Mouse (Mus musculus) liver, postnatal 0 days (tissue): ENCODE data around the gene Npr1. TPM values are rescaled to one million over a fixed set of nuclear protein-coding genes. Genes with fewer than 3 reads are reported as not detected.
A peak's percentile ranks its signal among the peaks of the same experiment; 100 is the strongest.

Source experiments
- ATAC-seq: fragments of 200-750 bp; cut with Nextera tagmentation; 2 replicates; pipeline ENCODE4 v1.8.0; 2017; ENCODE audit warnings: mild to moderate bottlenecking, moderate library complexity
- DNase-seq: peaks from one replicate; pipeline ENCODE4 v3.0.0-alpha.2; 2016
- H3K27ac ChIP-seq: fragments of 300-500 bp; sonication (generic); 2 replicates; pipeline ENCODE4 v1.5.1; 2014; ENCODE audit warnings: antibody characterized with exemption, moderate library complexity, mild to moderate bottlenecking, low read depth
- H3K27me3 ChIP-seq: fragments of 300-500 bp; sonication (generic); 2 replicates; pipeline ENCODE4 v1.6.1; 2014; ENCODE audit warnings: low read length, control low read depth, mixed read lengths; ENCODE audit not compliant: insufficient read depth
- H3K36me3 ChIP-seq: fragments of 300-500 bp; sonication (generic); replicated peaks from 2 replicates; pipeline ENCODE4 v1.6.1; 2014; ENCODE audit warnings: mild to moderate bottlenecking, control low read depth, low read length, moderate library complexity, mixed read lengths; ENCODE audit not compliant: insufficient read depth
- H3K4me1 ChIP-seq: fragments of 300-500 bp; sonication (generic); 2 replicates; pipeline ENCODE4 v1.6.1; 2014; ENCODE audit warnings: antibody characterized with exemption, mild to moderate bottlenecking, control low read depth; ENCODE audit not compliant: insufficient read depth
- H3K4me2 ChIP-seq: fragments of 300-500 bp; sonication (generic); 2 replicates; pipeline ENCODE4 v1.6.1; 2014; ENCODE audit warnings: low read depth, mild to moderate bottlenecking, low read length, moderate library complexity, mixed read lengths
- H3K4me3 ChIP-seq: fragments of 300-500 bp; sonication (generic); 2 replicates; pipeline ENCODE4 v1.5.1; 2014; ENCODE audit warnings: low read depth, low read length
- H3K9ac ChIP-seq: fragments of 300-500 bp; sonication (generic); replicated peaks from 2 replicates; pipeline ENCODE4 v1.6.1; 2014; ENCODE audit warnings: mild to moderate bottlenecking, moderate library complexity
- H3K9me3 ChIP-seq: fragments of 300-500 bp; sonication (generic); 2 replicates; pipeline ENCODE4 v1.6.1; 2016; ENCODE audit warnings: mild to moderate bottlenecking, control low read depth, low read length, mixed read lengths
- CTCF ChIP-seq: sonication (generic); IDR thresholded peaks from 2 replicates; pipeline ENCODE4 v1.5.1; 2016; ENCODE audit warnings: antibody characterized with exemption, low read depth
- EP300 ChIP-seq: IDR thresholded peaks from 2 replicates; pipeline ENCODE4 v1.6.1; 2016; ENCODE audit warnings: antibody characterized with exemption, low read depth, mild to moderate bottlenecking
- WGBS: fragments of 180-500 bp; shearing (Covaris S2); extraction: QIAGEN DNeasy Blood & Tissue Kit; methylation state at CpG from one replicate; pipeline ENCODE4 v1.1.7; 2014; ENCODE audit not compliant: insufficient replicate concordance; 5-methylcytosine and 5-hydroxymethylcytosine counted together
- polyA plus RNA-seq: library from polyadenylated mRNA; unstranded; fragments of >200 nt; fragmentation: Nextera tagmentation; extraction: Ambion mirVana; gene quantifications from 2 replicates; pipeline ENCODE4 v1.2.1, GENCODE M21; 2015

Npr1 gene
- polyA plus RNA-seq, 1 experiment from 2014 or later, result 5.9 TPM

- H3K27me3 ChIP-seq, result no peaks in the 10 kb centered on the region
- no peak for DNase-seq
- 74% methylated on average over 5 of the region's 5 CpGs for WGBS
- no peaks in the 10 kb centered on the region for H3K9me3 ChIP-seq
- peaks cover 32% of the 10 kb centered on the region for H3K4me1 ChIP-seq
- no peak overlapping the region for H3K4me3 ChIP-seq
- H3K4me2 ChIP-seq, result no peak overlapping the region
- TF ChIP-seq EP300, result no peak
- no peak for TF ChIP-seq CTCF
- H3K27ac ChIP-seq, result no peak overlapping the region
- no peak for ATAC-seq
- H3K9ac ChIP-seq, result no peak overlapping the region
- H3K36me3 ChIP-seq, result peaks cover 12% of the 10 kb centered on the region; the same call in 1 of the 2 replicates
Measured at GRCm38 (mm10) chr3:90512276-90512675, 46.6 kb upstream of the Npr1 start.

GRCm38 (mm10) chr3:90509747-90510123 lies 44.1 kb upstream of the Npr1 start:
- no peaks in the 10 kb centered on the region for H3K27me3 ChIP-seq
- peaks cover 21% of the 10 kb centered on the region for H3K4me1 ChIP-seq
- H3K4me2 ChIP-seq, result peak overlapping the region; percentile 67
- peak overlapping the region; percentile 99; the same call in 1 of the 2 replicates for H3K27ac ChIP-seq
- no peak for ATAC-seq
- peak overlapping the region; percentile 17; the same call in 1 of the 2 replicates for H3K9ac ChIP-seq
- WGBS, result 11% methylated on average over 2 of the region's 2 CpGs
- peak; percentile 38 for DNase-seq
- H3K36me3 ChIP-seq, result peaks cover 32% of the 10 kb centered on the region
- no peaks in the 10 kb centered on the region for H3K9me3 ChIP-seq
- H3K4me3 ChIP-seq, result peak overlapping the region; percentile 96
- TF ChIP-seq CTCF (no peak), EP300 (no peak)

GRCm38 (mm10) chr3:90508950-90509746 lies 43.5 kb upstream of the Npr1 start, which contains the start of gene Chtop:
TSS of gene Chtop (minus strand) at chr3:90509498.
- peaks cover 38% of the 10 kb centered on the region for H3K36me3 ChIP-seq
- peak within 1 kb of the TSS; percentile 99 for H3K27ac ChIP-seq
- no peaks in the 10 kb centered on the region for H3K27me3 ChIP-seq
- ATAC-seq (peak; percentile 94), DNase-seq (peak; percentile 100)
- WGBS, result 1% methylated on average over 60 of the region's 66 CpGs
- H3K4me2 ChIP-seq, result peak within 1 kb of the TSS; percentile 79
- peak; percentile 63 for TF ChIP-seq EP300
- 0 out of 2 replicates have a peak, but pooled peaks have one; percentile 4 for TF ChIP-seq CTCF
- no peaks in the 10 kb centered on the region for H3K9me3 ChIP-seq
- peak within 1 kb of the TSS; percentile 99 for H3K9ac ChIP-seq
- H3K4me1 ChIP-seq, result peaks cover 16% of the 10 kb centered on the region
- H3K4me3 ChIP-seq, result peak within 1 kb of the TSS; percentile 96

- Histone ChIP-seq H3K9me3 (no peaks in the 10 kb centered on the region), H3K4me2 (peak overlapping the region; percentile 79), H3K36me3 (peaks cover 45% of the 10 kb centered on the region), H3K4me3 (peak overlapping the region; percentile 96), H3K4me1 (peaks cover 9% of the 10 kb centered on the region), H3K27me3 (no peaks in the 10 kb centered on the region), H3K9ac (peak overlapping the region; percentile 99), H3K27ac (peak overlapping the region; percentile 99)
- TF ChIP-seq EP300 (no peak), CTCF (no peak; the same call in 1 of the 2 replicates)
- WGBS, result 1% methylated on average over 20 of the region's 20 CpGs
- no peak for ATAC-seq
- DNase-seq, result no peak
Measured at GRCm38 (mm10) chr3:90508287-90508949, 42.8 kb upstream of the Npr1 start.

- ATAC-seq (no peak), DNase-seq (no peak)
- Histone ChIP-seq H3K27me3 (no peaks in the 10 kb centered on the region), H3K4me3 (no peak overlapping the region), H3K4me1 (peaks cover 8% of the 10 kb centered on the region), H3K9me3 (no peaks in the 10 kb centered on the region), H3K9ac (no peak overlapping the region), H3K27ac (no peak overlapping the region), H3K4me2 (no peak overlapping the region), H3K36me3 (peaks cover 63% of the 10 kb centered on the region)
- WGBS, result 78% methylated on average over 3 of the region's 3 CpGs
- no peak for TF ChIP-seq CTCF
- TF ChIP-seq EP300, result no peak
Measured at GRCm38 (mm10) chr3:90506362-90506761, 40.7 kb upstream of the Npr1 start.

GRCm38 (mm10) chr3:90505216-90505615 lies 39.5 kb upstream of the Npr1 start:
- Histone ChIP-seq H3K4me1 (peaks cover 8% of the 10 kb centered on the region), H3K9ac (no peak overlapping the region), H3K9me3 (no peaks in the 10 kb centered on the region), H3K27me3 (no peaks in the 10 kb centered on the region), H3K4me2 (no peak overlapping the region), H3K27ac (no peak overlapping the region), H3K4me3 (no peak overlapping the region), H3K36me3 (peaks cover 67% of the 10 kb centered on the region)
- WGBS, result 91% methylated on average over 5 of the region's 5 CpGs
- DNase-seq (no peak), ATAC-seq (no peak)
- TF ChIP-seq CTCF (no peak), EP300 (no peak)
